Mouse (Mus musculus) CD4-positive helper T cell, adult 2 months (primary cell): ENCODE results near the gene Popdc2.
"Not testable (repeated sequence)": the region's sequence is repeated elsewhere in the genome, so short reads cannot be mapped to it uniquely, and the experiment has no call there.

ENCODE experiments used
- DNase-seq: peaks from one replicate; pipeline ENCODE4 v3.0.0-alpha.2; 2012; ENCODE audit warnings: low read depth, missing footprints, low spot score

Gene Popdc2

GRCm38 (mm10) chr16:38361933-38362332 lies at the start of gene Popdc2:
Gene Popdc2, plus strand, starts transcription at chr16:38362209.
- DNase-seq, result no peak

- no peak for DNase-seq
Measured at GRCm38 (mm10) chr16:38318492-38318891, 43.5 kb upstream of the Popdc2 start.

- no peak for DNase-seq
Measured at GRCm38 (mm10) chr16:38319087-38319486, 42.9 kb upstream of the Popdc2 start.

GRCm38 (mm10) chr16:38321452-38321935 lies 40.5 kb upstream of the Popdc2 start:
- peak; percentile 60 for DNase-seq

GRCm38 (mm10) chr16:38324311-38324710 lies 37.7 kb upstream of the Popdc2 start:
- DNase-seq, result no peak

GRCm38 (mm10) chr16:38326778-38327397 lies 35.1 kb upstream of the Popdc2 start:
- DNase-seq, result no peak

GRCm38 (mm10) chr16:38329340-38329739 lies 32.7 kb upstream of the Popdc2 start:
- no peak for DNase-seq

GRCm38 (mm10) chr16:38334431-38334830 lies 27.6 kb upstream of the Popdc2 start:
- DNase-seq, result no peak

- DNase-seq, result not testable (repeated sequence)
Measured at GRCm38 (mm10) chr16:38338077-38338476, 23.9 kb upstream of the Popdc2 start.

GRCm38 (mm10) chr16:38341396-38342324 lies 20.3 kb upstream of the Popdc2 start, which contains the start of gene Maats1:
Gene Maats1, minus strand, starts transcription at chr16:38342143.
- DNase-seq, result peak; percentile 62

GRCm38 (mm10) chr16:38344941-38345725 lies 16.9 kb upstream of the Popdc2 start:
- DNase-seq, result peak; percentile 55

- DNase-seq, result peak; percentile 96
Measured at GRCm38 (mm10) chr16:38346529-38347325, 15.3 kb upstream of the Popdc2 start, which contains the start of the genes Cox17 and Gm21987. Gene Cox17, plus strand, starts transcription at chr16:38346991. Gene Gm21987, plus strand, starts transcription at chr16:38347040.

GRCm38 (mm10) chr16:38347588-38347987 lies 14.4 kb upstream of the Popdc2 start:
- DNase-seq, result no peak

- DNase-seq, result no peak
Measured at GRCm38 (mm10) chr16:38348217-38348761, 13.7 kb upstream of the Popdc2 start.

- no peak for DNase-seq
Measured at GRCm38 (mm10) chr16:38349881-38350280, 12.1 kb upstream of the Popdc2 start.

- no peak for DNase-seq
Measured at GRCm38 (mm10) chr16:38350361-38350855, 11.6 kb upstream of the Popdc2 start.

- no peak for DNase-seq
Measured at GRCm38 (mm10) chr16:38350939-38351338, 11.1 kb upstream of the Popdc2 start.

- no peak for DNase-seq
Measured at GRCm38 (mm10) chr16:38352031-38352430, 10.0 kb upstream of the Popdc2 start.

- peak; percentile 30 for DNase-seq
Measured at GRCm38 (mm10) chr16:38352851-38353250, 9.2 kb upstream of the Popdc2 start.

GRCm38 (mm10) chr16:38353642-38354041 lies 8.4 kb upstream of the Popdc2 start:
- DNase-seq, result peak; percentile 27
